Mouse (Mus musculus) adrenal gland, postnatal 25 days (tissue): ENCODE data around the gene Sin3b. TPM values are rescaled to one million over a fixed set of nuclear protein-coding genes. Genes with fewer than 3 reads are reported as not detected.
"Not testable (repeated sequence)": the region's sequence is repeated elsewhere in the genome, so short reads cannot be mapped to it uniquely, and the experiment has no call there.

Experiments
- DNase-seq: peaks from one replicate; pipeline ENCODE4 v3.0.0; 2021; ENCODE audit warnings: mixed read lengths
- long read RNA-seq: library from polyadenylated mRNA; stranded (forward); transcript quantifications from one replicate; pipeline ENCODE4 v2.0.0, GENCODE M21; 2021
- total RNA-seq: library from RNA; stranded (reverse); gene quantifications from 2 replicates; pipeline ENCODE4 v1.2.3, GENCODE M21; 2021

Gene Sin3b
- 215 and 274 TPM in 2 replicates for total RNA-seq
- long read RNA-seq, full-length matches to known transcripts: 49 of 69 reads
- long read RNA-seq, partial matches to known transcripts: 17 of 69 reads
- long read RNA-seq, other reads (novel, unspliced or antisense): 3 of 69 reads

GRCm38 (mm10) chr8:72722769-72723650 lies at the start of gene Sin3b:
Sin3b (plus strand) TSS chr8:72723285.
- DNase-seq: peak; percentile 97

DNA sequence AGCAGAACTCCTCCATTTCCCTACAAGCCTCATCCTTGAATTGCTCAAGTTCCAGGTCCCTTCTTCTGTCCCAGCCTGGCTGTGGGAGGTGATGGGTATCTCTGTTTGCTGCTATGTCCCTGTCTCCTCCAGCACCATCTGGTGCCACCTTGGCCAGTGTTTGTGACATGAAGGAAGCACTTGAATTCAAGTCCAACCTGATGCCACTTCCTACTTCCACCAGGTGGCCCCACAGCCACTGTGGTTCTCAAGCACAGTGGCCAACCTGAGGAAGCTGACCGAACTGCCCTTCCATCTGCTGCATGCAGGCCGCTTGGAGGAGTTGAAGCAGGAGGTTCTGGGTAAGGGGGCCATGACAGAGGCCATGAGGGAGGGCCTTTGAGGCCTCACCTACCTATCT lies 48.9 kb upstream of the Sin3b start:
- no peak for DNase-seq

- DNase-seq: no peak
Observed at GRCm38 (mm10) chr8:72676436-72676835, 46.6 kb upstream of the Sin3b start.

GRCm38 (mm10) chr8:72676844-72677243 lies 46.2 kb upstream of the Sin3b start:
- DNase-seq: not testable (repeated sequence)

GRCm38 (mm10) chr8:72677331-72677730 lies 45.8 kb upstream of the Sin3b start:
- DNase-seq: no peak

GRCm38 (mm10) chr8:72680133-72680532 lies 43.0 kb upstream of the Sin3b start:
- DNase-seq: peak; percentile 62

DNA sequence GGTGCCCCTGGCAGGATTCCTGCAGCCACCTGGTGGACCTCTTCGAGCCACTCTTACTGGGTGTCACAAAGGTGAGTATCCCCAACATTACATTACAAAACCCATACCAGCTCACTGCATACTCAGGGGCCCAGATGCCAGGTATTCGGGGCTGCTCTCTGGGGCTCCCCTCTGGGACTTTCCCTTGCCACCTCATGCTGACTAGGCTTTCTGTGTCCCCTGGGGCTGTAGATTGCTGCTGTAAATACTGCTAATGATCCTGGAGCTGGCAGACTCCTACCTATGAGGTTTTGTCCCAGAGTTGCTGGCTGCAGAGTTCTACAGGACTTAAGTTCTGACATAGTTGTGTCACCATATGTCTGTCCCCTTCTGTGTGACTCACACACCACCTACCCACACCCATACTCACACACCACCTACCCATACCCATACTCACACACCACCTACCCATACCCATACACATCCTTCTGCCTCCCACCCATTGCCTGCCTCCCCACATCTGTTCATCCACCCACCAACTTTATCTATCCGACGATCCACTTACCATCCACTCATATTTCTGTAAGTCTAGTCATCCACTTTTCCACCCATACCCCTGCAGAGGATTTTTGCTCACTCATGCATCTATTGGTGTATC lies 40.9 kb upstream of the Sin3b start:
- no peak for DNase-seq

DNA sequence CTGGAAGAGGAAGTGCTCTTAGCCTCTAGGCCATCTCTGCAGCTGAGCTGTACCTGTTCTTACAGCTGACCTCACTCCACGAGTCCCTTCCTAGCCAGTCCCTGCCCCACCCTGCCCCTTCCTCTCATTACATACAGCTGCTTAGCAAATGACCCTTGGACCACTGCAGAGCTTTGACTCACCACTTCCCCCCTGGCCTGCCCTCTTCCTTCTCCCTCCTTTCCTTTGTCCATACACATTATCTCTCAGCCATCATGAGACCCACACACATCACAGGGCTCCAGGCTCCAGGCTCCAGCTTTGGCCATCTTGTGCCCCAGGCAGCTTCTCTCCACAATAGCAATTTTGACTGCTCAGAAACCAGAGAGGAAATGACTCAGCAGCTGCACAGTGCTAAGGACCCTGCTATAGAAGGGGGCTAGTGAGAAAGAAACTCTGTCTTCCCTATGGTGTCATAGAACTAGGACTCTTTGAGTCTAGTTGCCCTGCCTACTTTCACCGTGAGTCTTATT lies 40.0 kb upstream of the Sin3b start:
- no peak for DNase-seq

DNA sequence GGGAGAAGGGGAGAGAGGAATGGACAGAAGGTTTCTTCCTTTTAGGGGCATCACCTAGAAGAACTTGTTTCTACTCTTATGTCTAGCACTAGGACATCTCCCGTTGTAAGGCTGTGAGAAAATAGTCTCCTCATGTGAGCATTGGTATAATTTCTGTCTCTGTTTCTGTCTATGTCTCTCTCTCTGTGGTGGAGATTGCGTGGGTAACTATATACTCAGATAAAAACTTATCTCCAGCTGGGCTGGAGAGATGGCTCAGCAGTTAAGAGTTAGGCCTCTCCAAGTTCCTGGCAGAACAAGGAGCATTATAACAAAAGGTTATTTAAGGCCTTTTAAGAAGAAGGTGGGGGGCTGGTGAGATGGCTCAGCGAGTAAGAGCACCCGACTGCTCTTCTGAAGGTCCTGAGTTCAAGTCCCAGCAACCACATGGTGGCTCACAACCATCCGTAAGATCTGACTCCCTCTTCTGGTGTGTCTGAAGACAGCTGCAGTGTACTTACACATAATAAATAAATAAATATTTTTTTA lies 39.4 kb upstream of the Sin3b start:
- not testable (repeated sequence) for DNase-seq

DNA sequence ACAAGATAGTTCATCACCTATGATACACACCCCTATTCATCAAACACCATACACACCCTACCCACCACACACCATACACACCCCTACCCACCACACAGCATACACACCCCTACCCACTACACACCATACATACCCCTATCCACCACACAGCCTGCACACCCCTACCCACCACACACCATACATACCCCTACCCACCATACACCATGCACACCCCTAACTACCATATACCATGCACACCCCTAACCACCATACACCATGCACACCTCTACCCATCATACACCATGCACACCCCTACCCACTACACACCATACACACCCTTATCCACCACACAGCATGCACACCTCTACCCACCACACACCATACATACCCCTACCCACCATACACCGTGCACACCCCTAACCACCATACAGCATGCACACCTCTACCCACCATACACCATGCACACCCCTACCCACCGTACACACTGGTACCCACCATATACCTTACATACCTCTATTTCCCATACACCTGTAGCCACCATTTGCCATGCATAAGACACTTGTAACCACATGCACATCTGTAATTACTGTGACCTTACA lies 24.6 kb upstream of the Sin3b start:
- no peak for DNase-seq

GRCm38 (mm10) chr8:72712569-72712968 lies 10.5 kb upstream of the Sin3b start:
- no peak for DNase-seq

- no peak for DNase-seq
Observed at GRCm38 (mm10) chr8:72716594-72716993, 6.5 kb upstream of the Sin3b start.

DNA sequence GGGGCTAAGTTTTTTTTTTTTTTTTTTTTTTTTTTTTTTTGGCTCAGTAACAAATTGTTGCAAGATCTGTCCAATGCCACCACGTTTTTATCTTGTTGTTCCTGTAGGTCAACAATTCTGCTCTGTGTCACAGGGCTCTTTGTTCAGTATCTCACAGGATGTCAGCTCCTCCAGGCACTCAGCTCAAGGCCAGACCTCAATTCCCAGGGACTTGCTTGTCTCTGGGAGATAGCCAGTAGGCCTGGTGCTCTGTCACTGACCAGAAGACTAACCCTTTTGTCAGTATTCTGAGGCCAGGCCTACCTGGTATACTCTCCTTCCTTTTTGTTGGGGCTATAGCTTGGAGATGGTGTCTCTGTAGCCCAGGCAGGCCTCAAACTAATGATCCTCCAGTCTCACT lies 2.5 kb upstream of the Sin3b start:
- DNase-seq: peak; percentile 21

DNA sequence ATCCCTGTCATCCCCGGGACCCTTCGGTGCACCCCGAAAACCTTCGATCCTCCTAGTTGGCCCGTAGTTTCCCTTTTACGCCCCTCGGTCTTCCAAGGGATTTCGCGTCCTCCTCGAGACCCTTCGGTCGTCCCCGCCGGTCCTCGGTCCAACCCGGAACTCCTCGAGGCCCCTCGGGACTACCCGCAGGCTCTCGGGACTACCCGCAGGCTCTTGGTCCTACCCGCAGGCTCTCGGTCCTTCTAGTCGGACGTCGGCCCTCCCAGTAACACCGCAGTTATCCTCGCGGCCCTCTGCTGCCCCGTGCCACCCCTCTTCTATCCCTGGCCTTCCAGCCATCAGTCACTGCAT lies 541 bp downstream of the Sin3b start:
- DNase-seq: peak; percentile 34

DNA sequence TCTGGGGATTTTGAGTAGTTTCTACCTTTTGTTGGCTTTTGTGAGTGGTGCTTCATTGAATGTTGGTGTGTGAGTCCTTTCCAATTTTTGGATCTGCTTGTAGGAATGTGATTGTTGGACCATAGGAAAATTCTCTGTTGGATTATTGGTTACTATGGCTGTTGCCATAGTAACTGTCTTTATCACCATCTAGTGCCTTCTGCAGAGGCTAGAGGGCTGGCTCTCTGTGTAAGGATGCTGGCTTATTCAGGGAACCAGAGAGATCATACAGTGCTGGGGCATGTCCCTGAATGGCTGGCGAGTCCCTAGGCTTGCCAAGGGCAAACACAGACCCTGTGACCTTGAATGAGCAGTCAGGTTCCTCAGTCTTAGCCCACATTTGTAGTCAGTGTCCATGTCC lies 5.6 kb downstream of the Sin3b start:
- no peak for DNase-seq

DNA sequence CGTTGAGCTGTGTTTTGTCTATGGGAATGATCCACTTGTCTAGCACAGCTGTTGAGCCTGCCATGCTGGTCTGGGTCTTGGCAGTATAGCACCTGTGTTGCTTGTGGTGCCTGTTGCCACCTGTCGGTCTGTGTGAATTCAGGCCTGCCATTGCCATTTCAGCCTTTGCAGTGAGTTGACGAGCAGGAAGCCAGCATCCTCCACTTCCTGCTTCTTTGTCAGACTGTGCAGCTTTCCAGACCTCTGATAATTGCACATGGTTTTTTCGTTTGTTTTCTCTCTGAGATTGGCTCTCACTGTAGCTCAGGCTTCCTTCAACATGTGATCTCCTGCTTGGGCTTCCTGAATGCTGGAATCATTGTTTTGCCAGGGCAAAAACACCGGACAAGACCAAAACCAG lies 11.9 kb downstream of the Sin3b start:
- DNase-seq: no peak

- no peak for DNase-seq
Observed at GRCm38 (mm10) chr8:72736868-72737267, 13.8 kb downstream of the Sin3b start.

DNA sequence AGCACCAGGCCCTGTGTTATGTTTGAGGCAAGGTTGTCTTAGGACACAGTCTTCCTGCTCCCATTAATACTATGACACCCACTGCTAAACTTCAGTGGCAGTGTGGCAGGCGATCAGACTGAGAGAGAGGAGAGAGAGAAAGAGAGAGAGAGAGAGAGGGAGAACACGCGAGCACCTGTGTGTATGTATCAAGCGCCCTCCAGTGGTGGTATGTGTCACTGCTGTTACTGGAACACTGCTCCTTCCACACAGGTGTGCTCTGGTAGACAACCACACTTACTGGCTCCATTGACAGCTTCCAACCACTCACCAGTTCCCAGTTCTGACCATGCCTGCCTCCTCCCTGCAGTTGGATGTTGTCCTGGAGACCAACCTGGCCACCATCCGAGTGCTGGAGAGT lies 23.0 kb downstream of the Sin3b start:
- peak; percentile 41 for DNase-seq

DNA sequence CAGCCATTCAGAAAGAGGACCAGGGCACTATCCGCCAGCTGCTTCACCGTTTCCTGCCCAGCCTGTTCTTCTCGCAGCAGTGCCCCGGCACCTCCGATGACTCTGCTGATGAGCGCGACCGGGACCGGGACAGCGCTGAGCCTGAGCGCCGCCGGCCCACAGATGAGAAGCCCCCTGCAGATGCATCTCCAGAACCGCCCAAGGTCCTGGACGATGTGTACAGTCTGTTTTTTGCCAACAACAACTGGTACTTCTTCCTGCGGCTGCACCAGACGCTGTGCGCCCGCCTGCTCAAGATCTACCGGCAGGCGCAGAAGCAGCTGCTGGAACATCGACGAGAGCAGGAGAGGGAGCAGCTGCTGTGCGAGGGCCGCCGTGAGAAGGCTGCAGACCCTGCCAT lies 26.8 kb downstream of the Sin3b start:
- DNase-seq: no peak

DNA sequence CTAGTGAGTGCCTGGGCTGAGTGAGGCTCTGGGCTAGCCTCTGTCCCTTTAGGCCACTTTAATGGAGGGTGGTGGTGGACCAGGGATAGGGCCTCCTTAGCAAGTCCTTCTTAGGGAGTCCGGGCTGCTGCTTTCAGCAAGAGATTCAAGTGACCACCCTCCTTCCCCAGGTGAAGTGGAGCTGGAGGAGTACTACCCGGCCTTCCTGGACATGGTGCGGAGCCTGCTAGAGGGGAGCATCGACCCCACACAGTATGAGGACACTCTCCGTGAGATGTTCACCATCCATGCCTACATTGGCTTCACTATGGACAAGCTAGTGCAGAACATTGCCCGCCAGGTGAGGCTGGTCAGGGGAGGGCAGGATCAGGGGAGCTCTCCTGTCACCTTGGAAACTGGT lies 27.2 kb downstream of the Sin3b start:
- DNase-seq: no peak

DNA sequence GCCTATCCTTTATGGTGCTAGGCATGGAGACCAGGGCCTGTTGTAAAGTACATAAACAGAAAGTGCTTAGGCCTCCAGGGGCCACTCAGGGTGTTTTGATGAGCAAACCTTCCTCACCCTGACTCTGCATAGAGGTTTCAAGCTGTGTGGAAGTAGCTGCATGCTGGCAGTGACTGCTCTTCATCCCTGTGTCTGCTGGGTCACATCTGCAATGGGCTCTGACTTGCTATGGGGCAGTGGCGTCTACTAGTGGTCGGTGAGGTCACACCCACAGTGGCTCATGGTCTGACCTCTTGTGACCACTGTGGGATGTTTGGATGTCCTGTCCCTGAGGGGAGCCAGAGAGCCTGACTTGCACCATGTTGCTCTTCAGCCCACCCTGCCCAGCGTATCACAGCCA lies 28.0 kb downstream of the Sin3b start:
- no peak for DNase-seq

DNA sequence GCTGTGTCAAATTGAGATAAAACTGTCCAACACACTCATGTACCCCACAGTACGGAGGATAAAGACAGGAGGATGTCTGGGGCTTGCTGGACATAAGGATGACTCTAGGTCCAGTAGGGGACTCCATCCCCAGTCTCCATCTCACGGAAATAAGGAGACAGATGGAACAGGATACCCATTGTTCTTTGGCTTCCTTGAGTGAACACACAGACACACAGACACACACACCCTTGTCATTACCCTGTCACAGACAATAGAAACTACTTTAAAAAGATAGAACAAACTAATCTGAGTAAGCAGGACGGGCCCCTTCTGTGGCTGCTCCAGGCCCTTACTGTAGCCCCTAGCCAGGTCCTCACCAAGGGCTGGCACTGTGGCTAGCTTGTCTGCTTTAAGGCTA lies 29.2 kb downstream of the Sin3b start:
- DNase-seq: no peak

- DNase-seq: no peak
Observed at GRCm38 (mm10) chr8:72753165-72753564, 30.1 kb downstream of the Sin3b start.
